Mouse (Mus musculus) urinary bladder, postnatal 36 days (tissue): ENCODE measurements around the gene Golga7b.

ENCODE experiments used
- DNase-seq, 2 experiments: peaks; one replicate each; pipeline ENCODE4 v3.0.0; 2022; ENCODE audit warnings: low spot score in 2 of 2, mixed read lengths in 1 of 2

The Golga7b gene

DNA sequence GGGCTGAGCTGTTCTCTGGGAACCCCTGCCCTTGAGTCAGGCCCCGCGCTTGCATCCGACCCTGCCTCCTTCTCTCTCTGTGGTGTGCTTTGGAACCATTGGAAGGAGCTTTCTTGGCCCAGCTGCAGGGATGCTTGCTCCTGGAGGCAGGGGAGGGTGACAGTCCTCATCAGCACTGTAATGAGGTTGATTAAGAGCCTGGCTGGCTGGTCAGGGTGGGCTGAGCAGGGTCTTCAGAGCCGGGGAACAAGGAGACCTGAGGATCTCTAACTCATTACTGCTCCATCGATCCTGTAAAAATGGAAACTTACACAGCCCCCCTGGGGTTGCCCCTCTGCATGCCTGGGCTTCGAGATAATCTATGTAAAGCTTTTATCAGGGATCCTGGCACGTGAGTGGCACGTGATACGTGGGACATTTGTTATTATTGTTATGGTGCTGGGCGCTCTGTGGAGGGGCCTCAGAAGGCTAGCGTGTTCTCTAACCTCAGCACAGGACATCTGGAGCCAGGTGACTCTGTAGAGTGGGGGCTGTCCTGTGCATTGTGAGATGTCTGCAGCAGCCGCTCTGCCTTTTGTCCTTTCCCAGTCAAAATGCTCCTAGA, 55.9 kb downstream of the Golga7b start:
- no peak for DNase-seq

DNA sequence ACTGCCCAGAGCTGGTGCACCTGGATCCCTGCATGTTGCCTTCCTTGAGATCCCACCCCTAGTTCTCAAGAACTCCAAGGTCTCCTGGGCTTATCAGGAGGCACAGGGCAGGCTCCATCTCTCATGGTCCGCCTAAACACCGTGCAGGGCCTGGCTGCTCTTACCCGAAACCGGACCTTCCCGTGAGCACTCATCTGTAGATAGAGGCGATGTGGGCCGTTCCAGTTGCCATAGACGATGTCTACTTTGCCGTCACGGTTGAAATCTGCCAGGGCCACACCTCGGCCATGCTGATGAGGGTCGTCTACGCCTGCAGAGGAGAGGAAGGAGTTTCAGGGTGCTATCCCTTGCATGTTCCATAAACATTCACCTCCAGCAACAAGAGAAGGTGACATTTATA, 57.1 kb downstream of the Golga7b start:
- no peak for DNase-seq

DNA sequence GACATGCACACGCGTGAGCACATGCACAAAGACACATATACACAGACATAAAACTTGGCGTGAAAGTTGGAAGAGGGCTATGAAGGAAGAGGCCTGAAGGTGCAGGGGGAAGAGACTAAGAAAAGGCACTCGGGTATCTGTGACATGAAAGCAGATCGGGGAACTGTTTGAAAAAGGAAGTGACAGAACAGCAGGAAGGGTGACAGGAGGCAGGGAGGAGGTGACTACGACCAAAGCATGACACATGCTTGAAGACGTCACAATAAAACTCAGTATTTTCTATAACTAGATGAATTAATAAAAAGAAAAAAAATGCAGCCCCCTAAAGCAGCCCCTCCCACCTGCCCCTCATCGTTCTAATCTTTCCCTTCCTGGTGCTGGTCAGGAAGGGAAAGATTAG, 58.4 kb downstream of the Golga7b start:
- no peak for DNase-seq

DNA sequence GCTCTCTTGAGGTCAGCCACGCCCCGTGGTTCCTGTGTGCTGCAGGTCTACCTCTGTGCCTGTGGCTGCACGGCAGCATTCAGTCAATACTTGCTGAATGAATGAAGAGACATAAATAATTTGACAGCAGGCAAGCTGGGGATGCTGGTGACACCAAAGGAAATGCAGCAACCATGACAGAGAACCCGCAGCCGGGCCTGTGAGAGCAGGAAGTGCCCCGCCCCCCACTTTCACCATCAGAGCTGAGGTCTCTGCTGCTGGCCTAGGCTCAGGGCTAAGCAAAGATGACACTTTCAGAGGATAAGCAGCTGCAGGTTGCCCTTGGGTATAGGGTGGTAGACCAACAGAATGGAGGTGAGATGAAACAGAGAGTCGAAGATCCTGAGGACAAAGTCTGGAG, 58.8 kb downstream of the Golga7b start:
- no peak for DNase-seq

DNA sequence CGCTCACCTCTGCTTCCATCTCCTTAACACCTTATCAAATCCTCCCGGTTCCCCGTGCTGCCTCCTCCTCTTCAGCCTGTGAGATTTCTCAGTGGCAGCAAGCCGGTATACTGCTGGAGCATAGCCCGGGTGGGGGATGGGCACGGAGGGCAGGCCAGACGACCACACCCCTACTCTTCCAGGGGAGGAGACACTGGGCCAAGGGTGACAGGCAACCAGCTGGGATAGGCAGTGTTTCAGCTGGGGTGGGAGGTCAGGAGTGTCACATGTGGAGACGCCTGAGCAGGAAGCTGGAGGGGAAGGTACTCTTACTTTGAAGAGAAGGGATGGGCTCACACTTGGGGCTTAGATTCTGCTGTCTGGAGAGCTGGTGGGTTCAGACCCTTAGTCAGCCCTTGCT, 59.6 kb downstream of the Golga7b start:
- DNase-seq: peak in 1 of 2 experiments; percentile 20

DNA sequence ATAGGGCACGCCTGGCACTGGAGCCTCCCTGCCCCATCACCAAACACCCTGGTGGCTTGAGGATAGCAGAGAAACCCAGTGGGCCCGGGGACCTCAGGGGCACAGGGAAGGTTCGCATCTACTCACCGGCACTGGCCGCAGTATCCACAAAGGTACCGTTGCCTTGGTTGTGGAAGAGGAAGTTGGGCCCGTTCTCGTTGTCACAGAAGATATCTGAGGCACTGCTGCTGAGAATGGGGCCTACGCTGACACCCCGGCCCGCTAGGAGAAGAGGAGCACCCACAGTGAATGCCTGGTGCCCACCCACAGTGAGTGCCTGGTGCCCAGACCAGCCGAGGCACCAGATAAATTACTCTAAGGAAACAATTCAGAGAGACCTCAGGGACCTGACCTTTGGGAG, 61.6 kb downstream of the Golga7b start:
- no peak for DNase-seq

DNA sequence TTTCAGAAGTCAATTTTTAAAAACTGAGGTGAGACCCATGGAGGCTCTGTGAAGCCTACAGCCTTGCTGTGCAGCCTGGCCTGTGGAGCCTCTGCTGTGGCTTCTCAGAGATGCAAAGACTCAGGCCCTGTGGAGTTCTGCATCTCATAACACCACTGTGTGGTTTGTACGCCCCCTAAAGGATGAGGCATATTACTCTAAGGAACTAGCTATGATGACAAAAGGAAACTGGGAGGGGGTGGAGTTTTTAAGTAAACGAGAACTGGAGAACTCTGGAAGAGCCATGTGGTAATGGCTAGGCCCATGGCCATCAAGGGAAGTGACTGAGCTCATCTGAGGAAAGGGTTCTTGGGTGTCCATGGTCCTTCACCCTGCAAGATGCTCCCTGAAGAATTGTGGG, 64.0 kb downstream of the Golga7b start:
- no peak for DNase-seq

DNA sequence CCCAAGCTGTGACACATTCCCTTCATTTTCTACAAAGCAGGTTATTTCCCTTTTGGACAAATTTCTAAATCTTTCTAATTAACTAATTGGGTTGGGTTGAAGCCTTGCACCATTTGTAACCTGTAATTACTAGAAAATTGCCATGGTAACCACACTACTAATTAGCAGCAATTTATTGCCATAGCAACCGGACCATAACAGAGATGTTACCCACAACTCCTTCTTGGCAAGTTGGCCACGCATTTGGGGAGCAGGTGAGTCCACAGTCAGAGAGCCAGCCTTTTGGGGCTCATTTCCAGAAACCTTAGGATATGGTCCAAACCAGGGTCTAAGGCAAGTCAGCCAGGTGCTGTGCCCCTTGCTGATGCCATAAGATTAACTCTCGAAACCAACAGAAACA, 64.8 kb downstream of the Golga7b start:
- no peak for DNase-seq

DNA sequence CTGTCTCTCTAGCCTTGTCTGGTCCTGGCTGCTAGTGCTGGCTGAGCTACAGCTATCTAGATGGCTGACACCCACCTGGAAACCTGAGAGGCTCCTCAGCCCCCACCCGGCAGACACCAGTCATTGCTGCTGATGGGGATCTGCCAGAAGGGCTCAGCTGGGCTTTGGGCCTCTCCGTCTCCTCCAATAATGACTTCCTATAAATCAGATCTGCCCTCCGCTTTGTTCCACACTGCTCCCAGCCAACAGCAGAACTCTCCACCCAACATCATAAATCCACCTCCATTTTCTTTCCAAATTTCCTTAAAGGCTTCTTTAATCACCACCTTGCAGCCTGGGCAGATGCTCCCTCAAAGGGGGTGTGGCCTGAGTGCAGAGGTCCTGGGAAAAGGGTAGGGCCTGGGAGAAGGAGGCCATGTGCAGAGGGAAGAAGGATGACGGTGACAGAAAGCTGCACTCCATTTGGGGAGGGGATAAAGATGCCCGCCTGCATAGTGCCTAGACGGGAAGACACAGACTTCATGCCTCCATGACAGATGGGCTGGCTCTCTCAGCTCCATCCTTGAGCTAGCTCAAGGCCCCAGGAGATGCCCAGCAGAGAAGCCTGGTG, 67.8 kb downstream of the Golga7b start:
- no peak for DNase-seq

DNA sequence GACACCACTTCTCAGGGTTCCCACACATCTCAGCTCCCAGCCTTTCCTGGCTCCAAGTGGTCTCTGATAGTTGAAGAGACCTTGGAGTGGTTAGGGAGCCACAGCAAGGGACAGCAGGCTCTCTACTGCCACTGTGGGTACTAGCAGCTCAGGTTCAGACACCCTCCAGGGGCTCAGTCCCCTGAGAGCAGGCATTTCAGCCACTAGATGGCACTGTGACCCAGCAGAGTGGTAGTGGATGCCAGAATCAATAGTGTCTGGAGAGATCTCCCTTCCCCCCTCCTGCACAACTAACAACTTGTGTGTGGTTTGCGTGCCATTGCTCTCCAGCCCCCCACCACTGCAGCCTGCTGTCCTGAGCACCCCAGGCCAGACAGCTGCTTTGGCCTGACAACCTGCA, 68.5 kb downstream of the Golga7b start:
- peak; percentile 60 to 61 for DNase-seq

DNA sequence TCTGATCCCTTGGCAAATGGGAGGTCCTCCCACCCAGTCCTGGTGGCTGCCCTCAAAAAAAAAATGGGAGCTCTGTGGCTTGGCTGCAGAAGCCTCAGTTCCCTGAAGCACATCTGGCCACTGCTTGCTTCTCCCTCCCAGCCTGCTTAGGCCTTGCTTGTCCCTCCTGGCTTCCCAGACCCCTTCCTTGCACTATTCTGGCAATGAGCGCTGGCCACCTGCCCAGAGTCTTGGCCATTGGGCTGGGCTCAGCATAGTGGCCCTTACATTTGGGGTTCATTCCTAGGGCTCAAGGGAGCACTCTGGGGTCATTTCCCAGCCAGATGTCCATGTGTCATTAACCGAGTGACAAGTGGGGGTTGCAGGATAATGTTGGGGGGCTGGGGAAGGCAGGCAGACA, 69.2 kb downstream of the Golga7b start:
- peak in 1 of 2 experiments; percentile 15 for DNase-seq

DNA sequence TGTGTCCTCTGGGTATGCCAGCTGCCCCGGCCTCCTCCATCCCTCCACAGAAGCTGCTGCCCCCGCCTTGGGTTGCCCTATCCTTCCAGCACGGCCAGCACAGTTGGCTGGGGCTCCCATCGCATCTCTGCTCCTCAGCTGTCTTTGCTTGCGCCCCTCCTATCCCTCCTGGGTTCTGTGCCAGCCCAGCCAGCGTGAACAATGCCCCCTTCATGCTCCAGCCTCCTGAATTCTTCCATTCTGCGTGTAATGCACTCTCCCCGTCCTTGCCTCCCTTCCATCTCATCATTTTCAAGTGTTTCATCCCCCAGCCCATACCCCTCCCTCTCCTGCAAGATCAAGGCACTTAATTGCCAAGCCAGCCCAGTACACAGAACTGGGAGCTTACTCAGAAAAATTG, 69.6 kb downstream of the Golga7b start:
- no peak for DNase-seq

DNA sequence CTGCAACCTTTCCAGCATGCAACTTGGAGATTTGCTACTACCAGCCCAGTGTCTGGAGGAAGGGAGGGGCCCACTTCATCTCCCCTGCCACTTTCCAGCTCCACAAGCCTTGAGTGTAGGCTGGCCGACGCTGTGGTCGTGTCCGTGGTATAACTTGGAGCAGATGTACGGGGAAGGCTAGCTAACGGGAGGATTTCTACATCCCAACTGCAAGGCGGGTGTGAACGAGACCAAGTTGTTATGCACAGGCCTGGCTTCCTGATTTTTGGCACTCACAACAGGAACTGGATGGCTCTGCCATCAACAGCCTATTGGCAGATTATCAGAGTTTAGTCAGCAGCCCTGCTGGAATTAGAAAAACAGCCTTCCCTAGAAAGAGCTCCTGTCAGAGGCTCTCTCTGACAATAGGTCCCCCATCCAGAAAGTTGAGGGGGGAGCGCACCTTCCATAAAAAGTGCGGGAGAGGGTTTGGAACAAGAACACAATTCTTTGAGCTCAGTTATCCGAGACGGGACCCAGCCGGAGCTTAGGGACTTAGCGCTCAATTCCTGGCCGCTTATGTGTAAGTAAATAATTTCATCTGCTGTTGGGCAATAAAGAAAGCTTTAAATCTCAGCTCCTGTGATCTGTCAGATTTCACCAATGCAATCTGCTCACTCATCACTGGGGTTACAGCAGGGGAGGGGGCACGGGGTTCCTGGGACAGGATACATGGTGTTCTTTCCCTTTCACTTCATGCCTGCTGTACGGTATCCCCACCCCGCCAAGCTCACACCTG, 70.5 kb downstream of the Golga7b start:
- DNase-seq: no peak
